Mouse (Mus musculus): ENCODE measurements around the gene Wsb1. TPM values are rescaled to one million over a fixed set of nuclear protein-coding genes. Genes with fewer than 3 reads are reported as not detected.
"Not testable (repeated sequence)": the region's sequence is repeated elsewhere in the genome, so short reads cannot be mapped to it uniquely, and the experiment has no call there.

Wsb1 gene
- polyA plus RNA-seq, 1 experiment, result 47.5 TPM

DNA sequence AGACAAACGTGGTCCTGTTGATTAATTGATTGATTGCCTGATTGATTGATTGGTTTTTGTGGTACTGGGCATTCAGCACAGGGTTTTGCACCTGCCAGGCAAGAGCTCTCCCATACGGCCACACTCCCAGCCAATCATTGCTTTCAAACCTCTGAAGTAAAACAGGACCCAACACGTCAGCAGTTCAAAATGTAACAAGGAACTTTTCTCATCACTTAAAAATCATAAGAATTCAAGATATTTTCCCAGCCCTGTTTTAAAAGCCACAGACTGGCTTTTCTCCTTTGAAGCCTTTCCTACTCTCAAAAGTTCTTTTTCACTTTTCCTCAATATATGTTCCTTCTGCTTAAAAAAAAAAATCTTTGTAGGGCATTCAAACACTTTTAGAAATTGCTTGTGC, 9.9 kb upstream of the Wsb1 start:
- H3K27me3 ChIP-seq (ENCODE audit: control insufficient read depth, insufficient read depth, low read length), result no peaks in the 10 kb centered on the region
- H3K4me3 ChIP-seq (ENCODE audit: low read depth, low read length), result no peak overlapping the region
- H3K36me3 ChIP-seq (ENCODE audit: control insufficient read depth, insufficient read depth, low read length), result no peaks in the 10 kb centered on the region
- TF ChIP-seq POLR2A (IDR thresholded peaks at IDR 0.05; ENCODE audit: low read depth, low read length), result no peak
- no peak for TF ChIP-seq CTCF (IDR thresholded peaks at IDR 0.05; ENCODE audit: extremely low read depth, insufficient read length, insufficient replicate concordance, low read depth, low read length)
- H3K4me1 ChIP-seq (ENCODE audit: control insufficient read depth, insufficient read depth, insufficient read length, low read length), result no peaks in the 10 kb centered on the region
- H3K27ac ChIP-seq (ENCODE audit: insufficient read depth, low read depth, low read length), result no peak overlapping the region
- 70% methylated on average over 3 of the region's 3 CpGs for WGBS

GRCm38 (mm10) chr11:79260126-79260525, 5.7 kb upstream of the Wsb1 start:
- H3K27me3 ChIP-seq (ENCODE audit: control insufficient read depth, insufficient read depth, low read length); H3K4me1 ChIP-seq (ENCODE audit: control insufficient read depth, insufficient read depth, insufficient read length, low read length); H3K36me3 ChIP-seq (ENCODE audit: control insufficient read depth, insufficient read depth, low read length); H3K27ac ChIP-seq (ENCODE audit: insufficient read depth, low read depth, low read length); H3K4me3 ChIP-seq (ENCODE audit: low read depth, low read length): not testable (repeated sequence)
- WGBS, result 89% methylated on average over 4 of the region's 4 CpGs

DNA sequence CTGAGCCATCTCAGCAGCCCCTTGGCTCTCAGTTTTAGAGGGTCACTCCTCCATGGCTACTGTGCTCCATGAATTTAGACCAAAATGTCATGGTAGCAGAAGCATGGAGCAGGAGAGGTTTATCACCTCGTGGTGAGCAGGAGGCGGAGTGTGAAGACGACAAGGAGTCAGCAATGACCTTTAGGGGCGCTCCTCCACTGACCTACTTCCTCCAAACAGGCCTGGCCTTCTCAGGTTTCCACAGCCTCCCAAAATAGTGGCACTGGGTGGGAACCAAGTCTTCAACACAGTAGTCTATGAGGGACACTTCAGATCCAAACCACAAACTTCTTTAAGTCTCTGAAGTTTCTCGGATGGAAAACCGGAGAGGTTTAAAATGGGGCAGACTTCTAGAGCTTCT, 4.3 kb upstream of the Wsb1 start:
- H3K4me3 ChIP-seq (ENCODE audit: low read depth, low read length), result no peak overlapping the region
- no peaks in the 10 kb centered on the region for H3K36me3 ChIP-seq (ENCODE audit: control insufficient read depth, insufficient read depth, low read length)
- H3K27ac ChIP-seq (ENCODE audit: insufficient read depth, low read depth, low read length), result no peak overlapping the region
- H3K27me3 ChIP-seq (ENCODE audit: control insufficient read depth, insufficient read depth, low read length), result no peaks in the 10 kb centered on the region
- 84% methylated on average over 6 of the region's 6 CpGs for WGBS
- peaks cover 4% of the 10 kb centered on the region; the same call in 1 of the 2 replicates for H3K4me1 ChIP-seq (ENCODE audit: control insufficient read depth, insufficient read depth, insufficient read length, low read length)
- TF ChIP-seq CTCF (IDR thresholded peaks at IDR 0.05; ENCODE audit: extremely low read depth, insufficient read length, insufficient replicate concordance, low read depth, low read length) (no peak), POLR2A (IDR thresholded peaks at IDR 0.05; ENCODE audit: low read depth, low read length) (no peak)

DNA sequence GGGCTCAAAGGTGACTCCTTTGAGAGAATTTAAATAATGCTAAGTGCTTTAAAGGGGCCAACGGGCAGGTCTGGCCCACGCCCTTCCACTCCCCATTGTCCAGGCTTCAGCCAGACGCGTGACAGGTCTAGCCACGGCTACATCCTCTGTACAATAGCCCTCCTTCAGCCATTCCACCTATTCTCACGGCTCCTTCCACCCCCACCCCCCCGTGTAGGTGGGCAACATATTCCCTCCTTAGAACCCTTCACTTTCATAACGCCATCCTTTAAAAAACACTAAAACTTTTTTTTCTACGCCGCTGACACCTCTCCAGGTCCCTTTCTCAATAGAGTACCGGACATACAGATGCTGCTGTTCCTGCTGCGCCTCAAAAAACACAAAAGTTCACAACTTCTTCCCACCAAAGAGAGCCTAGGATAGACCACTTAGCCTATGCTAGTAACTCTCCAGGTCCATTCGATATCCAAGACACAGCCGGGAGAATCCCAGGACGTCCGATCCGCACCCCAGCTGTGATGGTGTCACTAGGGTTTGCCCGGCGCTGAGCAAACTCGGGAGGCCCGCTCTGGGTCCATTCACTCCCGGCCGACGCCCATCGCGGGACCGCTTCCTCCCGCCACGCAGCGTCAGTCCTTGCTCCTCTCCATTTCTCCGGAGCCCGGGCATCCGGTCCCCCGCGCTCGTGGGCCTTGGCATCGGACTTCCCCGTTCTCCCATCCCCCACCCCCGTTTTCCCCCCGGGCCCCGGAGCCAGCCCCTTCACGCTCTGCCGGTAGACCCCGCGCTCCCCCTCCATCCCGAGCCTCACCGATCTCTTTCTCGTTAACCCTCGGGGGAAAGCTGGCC, 705 bp downstream of the Wsb1 start:
- Histone ChIP-seq H3K27ac (ENCODE audit: insufficient read depth, low read depth, low read length) (peak overlapping the region; percentile 77), H3K4me1 (ENCODE audit: control insufficient read depth, insufficient read depth, insufficient read length, low read length) (peaks cover 12% of the 10 kb centered on the region), H3K27me3 (ENCODE audit: control insufficient read depth, insufficient read depth, low read length) (no peaks in the 10 kb centered on the region), H3K36me3 (ENCODE audit: control insufficient read depth, insufficient read depth, low read length) (peaks cover 20% of the 10 kb centered on the region), H3K4me3 (ENCODE audit: low read depth, low read length) (peak overlapping the region; percentile 75)
- WGBS, result under 1% methylated on average over 49 of the region's 49 CpGs
- TF ChIP-seq POLR2A (IDR thresholded peaks at IDR 0.05; ENCODE audit: low read depth, low read length), result no peak
- TF ChIP-seq CTCF (IDR thresholded peaks at IDR 0.05; ENCODE audit: extremely low read depth, insufficient read length, insufficient replicate concordance, low read depth, low read length), result no peak

- no peaks in the 10 kb centered on the region for H3K27me3 ChIP-seq (ENCODE audit: control insufficient read depth, insufficient read depth, low read length)
- H3K36me3 ChIP-seq (ENCODE audit: control insufficient read depth, insufficient read depth, low read length), result peaks cover 24% of the 10 kb centered on the region
- TF ChIP-seq CTCF (IDR thresholded peaks at IDR 0.05; ENCODE audit: extremely low read depth, insufficient read length, insufficient replicate concordance, low read depth, low read length) (no peak), POLR2A (IDR thresholded peaks at IDR 0.05; ENCODE audit: low read depth, low read length) (no peak)
- H3K27ac ChIP-seq (ENCODE audit: insufficient read depth, low read depth, low read length), result peak overlapping the region; percentile 76
- WGBS, result 4% methylated on average over 6 of the region's 6 CpGs
- peak overlapping the region; percentile 75 for H3K4me3 ChIP-seq (ENCODE audit: low read depth, low read length)
- H3K4me1 ChIP-seq (ENCODE audit: control insufficient read depth, insufficient read depth, insufficient read length, low read length), result peaks cover 12% of the 10 kb centered on the region
Measured at GRCm38 (mm10) chr11:79252881-79253541, 1.5 kb downstream of the Wsb1 start.

DNA sequence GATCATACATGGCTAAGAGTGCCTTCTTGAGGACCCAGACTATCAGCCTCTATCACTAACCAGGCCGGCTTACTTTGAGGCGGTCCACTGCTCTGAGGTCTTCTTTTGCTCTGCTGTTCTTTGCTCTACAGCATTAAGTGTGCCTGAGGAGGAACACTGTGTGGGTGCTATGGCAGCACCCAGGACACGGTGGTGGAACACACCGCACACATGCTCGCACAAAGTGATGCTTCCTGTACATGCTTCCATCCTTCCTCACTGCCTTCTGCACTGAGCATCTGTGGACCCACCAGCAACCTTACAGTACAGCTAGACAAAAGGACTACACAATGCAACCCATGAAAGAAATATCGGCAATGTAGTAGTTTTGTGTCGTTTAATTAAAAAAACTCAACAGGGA, 15.4 kb downstream of the Wsb1 start:
- TF ChIP-seq CTCF (IDR thresholded peaks at IDR 0.05; ENCODE audit: extremely low read depth, insufficient read length, insufficient replicate concordance, low read depth, low read length) (no peak), POLR2A (IDR thresholded peaks at IDR 0.05; ENCODE audit: low read depth, low read length) (no peak)
- WGBS, result 96% methylated on average over 7 of the region's 7 CpGs
- Histone ChIP-seq H3K36me3 (ENCODE audit: control insufficient read depth, insufficient read depth, low read length) (peaks cover 49% of the 10 kb centered on the region), H3K27ac (ENCODE audit: insufficient read depth, low read depth, low read length) (no peak overlapping the region), H3K4me3 (ENCODE audit: low read depth, low read length) (no peak overlapping the region), H3K27me3 (ENCODE audit: control insufficient read depth, insufficient read depth, low read length) (no peaks in the 10 kb centered on the region), H3K4me1 (ENCODE audit: control insufficient read depth, insufficient read depth, insufficient read length, low read length) (no peaks in the 10 kb centered on the region)

GRCm38 (mm10) chr11:79238398-79238752, 16.1 kb downstream of the Wsb1 start:
- WGBS, result 62% methylated on average over 1 of the region's 1 CpGs
- H3K4me1 ChIP-seq (ENCODE audit: control insufficient read depth, insufficient read depth, insufficient read length, low read length), result no peaks in the 10 kb centered on the region
- no peak overlapping the region for H3K27ac ChIP-seq (ENCODE audit: insufficient read depth, low read depth, low read length)
- no peak for TF ChIP-seq CTCF (IDR thresholded peaks at IDR 0.05; ENCODE audit: extremely low read depth, insufficient read length, insufficient replicate concordance, low read depth, low read length)
- TF ChIP-seq POLR2A (IDR thresholded peaks at IDR 0.05; ENCODE audit: low read depth, low read length), result no peak
- H3K36me3 ChIP-seq (ENCODE audit: control insufficient read depth, insufficient read depth, low read length), result peaks cover 46% of the 10 kb centered on the region
- H3K27me3 ChIP-seq (ENCODE audit: control insufficient read depth, insufficient read depth, low read length), result no peaks in the 10 kb centered on the region
- no peak overlapping the region for H3K4me3 ChIP-seq (ENCODE audit: low read depth, low read length)
